Mouse (Mus musculus) forelimb bud, embryonic 11.5 days (tissue): ENCODE results near the gene Noa1.

ENCODE experiments used
- DNase-seq: peaks from one replicate; pipeline ENCODE4 v3.0.0-alpha.2; 2012; ENCODE audit warnings: low read depth, low spot score

The Noa1 gene

DNA sequence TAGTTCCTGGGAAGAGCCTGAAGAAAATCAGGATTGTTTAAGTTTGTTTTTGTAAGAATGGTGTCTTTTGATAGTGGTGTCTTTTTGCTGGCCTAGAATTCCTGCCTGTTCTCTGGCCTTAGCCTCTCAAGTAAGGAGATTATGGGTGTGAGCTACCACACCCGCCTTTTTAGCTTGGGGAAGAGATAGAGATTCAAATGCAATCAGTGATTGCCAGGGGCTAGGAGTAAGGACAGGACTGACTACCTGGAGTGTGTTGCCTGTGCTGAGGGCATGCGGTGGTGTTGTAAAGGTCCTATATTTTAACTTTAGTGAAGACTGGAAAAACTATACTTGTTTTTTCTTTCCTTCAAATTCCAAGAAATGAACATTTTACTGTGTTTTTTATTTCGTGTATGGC is 55.5 kb downstream of the Noa1 start:
- no peak for DNase-seq

DNA sequence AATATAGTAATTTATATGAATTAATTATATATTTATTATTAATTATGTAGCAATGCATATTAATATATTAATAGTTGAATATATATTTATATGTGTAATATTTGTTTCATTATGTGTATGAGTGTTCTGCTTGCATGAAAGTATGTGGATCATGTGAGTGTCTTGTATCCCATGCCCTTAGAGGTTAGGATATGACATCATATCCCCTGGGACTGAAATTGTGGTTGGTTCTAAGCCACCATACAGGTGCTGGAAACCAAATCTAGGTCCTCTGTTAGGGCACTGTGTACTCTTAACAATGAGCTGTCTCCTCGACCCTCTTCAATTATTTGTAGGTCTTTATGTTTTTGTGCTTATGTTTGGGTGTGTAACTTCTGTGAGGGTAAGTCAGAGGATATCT is 56.7 kb downstream of the Noa1 start:
- no peak for DNase-seq

DNA sequence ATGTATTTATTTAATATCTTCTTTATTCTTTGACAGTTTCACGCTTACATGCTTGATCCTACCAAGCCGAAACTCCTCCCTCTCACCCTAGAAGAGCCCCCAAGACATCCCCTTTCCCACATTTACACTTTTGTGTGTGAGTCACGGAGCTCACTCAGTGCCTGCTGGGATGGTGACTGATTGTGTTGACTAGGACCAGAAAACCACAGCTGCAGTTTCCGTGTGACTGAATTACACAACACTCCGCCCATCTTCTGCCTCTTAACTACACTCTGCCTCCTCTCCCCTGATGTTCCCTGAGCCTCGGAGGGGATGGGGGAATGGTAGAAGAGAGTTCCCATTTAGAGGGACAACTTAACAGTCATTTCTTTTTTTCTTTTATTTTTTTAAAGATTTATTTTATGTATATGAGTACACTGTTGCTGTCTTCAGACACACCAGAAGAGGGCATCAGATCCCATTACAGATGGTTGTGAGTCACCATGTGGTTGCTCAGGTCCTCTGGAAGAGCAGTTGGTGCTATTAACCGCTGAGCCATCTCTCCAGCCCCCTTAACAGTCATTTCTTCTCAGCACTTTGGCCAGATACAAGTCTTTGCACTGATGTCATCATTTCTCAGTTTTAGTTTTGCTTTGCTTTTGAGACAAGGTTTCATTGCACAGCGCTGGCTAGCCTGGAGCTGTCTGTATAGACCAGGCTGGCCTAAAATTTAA is 57.6 kb downstream of the Noa1 start:
- no peak for DNase-seq

- no peak for DNase-seq
Observed at GRCm38 (mm10) chr5:77251656-77252055, 58.2 kb downstream of the Noa1 start.

DNA sequence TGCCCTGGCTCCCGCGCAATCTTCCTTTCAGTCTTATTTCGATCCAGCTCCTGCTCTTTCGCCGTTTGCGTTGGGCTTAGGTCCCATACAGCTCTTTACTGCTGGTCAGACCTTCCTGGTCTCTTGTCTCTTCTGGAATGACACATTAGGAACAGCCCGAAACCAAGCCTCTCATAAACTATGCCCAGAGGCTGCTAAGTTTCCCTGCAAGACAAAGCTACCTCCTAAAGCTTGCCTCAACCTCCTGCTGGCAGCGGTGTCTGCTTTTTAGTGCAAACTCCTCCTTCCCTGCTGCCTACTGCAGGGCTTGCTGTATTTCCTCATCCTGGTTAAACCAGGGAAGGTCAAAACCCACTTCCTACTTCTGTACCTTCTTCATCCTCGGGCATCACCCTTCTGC is 59.8 kb downstream of the Noa1 start:
- no peak for DNase-seq

GRCm38 (mm10) chr5:77245787-77246671 is 63.9 kb downstream of the Noa1 start:
- peak; percentile 64 for DNase-seq

- DNase-seq: no peak
Observed at GRCm38 (mm10) chr5:77245463-77245786, 64.5 kb downstream of the Noa1 start.

- DNase-seq: peak; percentile 35
Observed at GRCm38 (mm10) chr5:77244331-77244987, 65.4 kb downstream of the Noa1 start.
